Mouse (Mus musculus) ES-E14 (cell line): Measurements from ENCODE around the gene Eya2.

Experiments
- CHD2 ChIP-seq: IDR thresholded peaks from 2 replicates; pipeline ENCODE4 v1.6.1; 2014; ENCODE audit warnings: mild to moderate bottlenecking, low read depth, low read length, inconsistent platforms
- HCFC1 ChIP-seq: IDR thresholded peaks from 2 replicates; pipeline ENCODE4 v1.6.1; 2012; ENCODE audit warnings: low read length, inconsistent platforms, borderline replicate concordance; ENCODE audit not compliant: insufficient read depth
- ZNF384 ChIP-seq: IDR thresholded peaks from 2 replicates; pipeline ENCODE4 v1.6.1; 2012; ENCODE audit warnings: low read depth, low read length, inconsistent platforms

- TF ChIP-seq CHD2 (no peak), HCFC1 (no peak), ZNF384 (no peak)
Measured at GRCm38 (mm10) chr2:165785312-165786036, 190.6 kb downstream of the Eya2 start.
